Mouse (Mus musculus): ENCODE measurements around the gene Cyb5b.
"Not testable (repeated sequence)": the region's sequence is repeated elsewhere in the genome, so short reads cannot be mapped to it uniquely, and the experiment has no call there.

Cyb5b gene

GRCm38 (mm10) chr8:107150404-107151157, at the start of gene Cyb5b:
Gene Cyb5b (plus strand): TSS chr8:107150640.
- peak; percentile 96 for DNase-seq

GRCm38 (mm10) chr8:107104547-107104946, 45.9 kb upstream of the Cyb5b start:
- peak; percentile 25 for DNase-seq

GRCm38 (mm10) chr8:107108089-107108488, 42.4 kb upstream of the Cyb5b start:
- not testable (repeated sequence) for DNase-seq

GRCm38 (mm10) chr8:107108978-107109720, 41.3 kb upstream of the Cyb5b start:
- no peak for DNase-seq

- no peak for DNase-seq
Observed at GRCm38 (mm10) chr8:107109816-107110435, 40.5 kb upstream of the Cyb5b start.

GRCm38 (mm10) chr8:107110629-107111330, 39.7 kb upstream of the Cyb5b start:
- no peak for DNase-seq

- DNase-seq: no peak
Observed at GRCm38 (mm10) chr8:107111340-107112105, 38.9 kb upstream of the Cyb5b start.

- DNase-seq: no peak
Observed at GRCm38 (mm10) chr8:107113209-107113608, 37.2 kb upstream of the Cyb5b start.

- no peak for DNase-seq
Observed at GRCm38 (mm10) chr8:107114150-107115007, 36.1 kb upstream of the Cyb5b start.

- DNase-seq: no peak
Observed at GRCm38 (mm10) chr8:107115008-107115320, 35.5 kb upstream of the Cyb5b start.

- peak; percentile 73 for DNase-seq
Observed at GRCm38 (mm10) chr8:107116023-107116422, 34.4 kb upstream of the Cyb5b start.

GRCm38 (mm10) chr8:107117019-107117418, 33.4 kb upstream of the Cyb5b start:
- DNase-seq: no peak

- no peak for DNase-seq
Observed at GRCm38 (mm10) chr8:107118803-107119233, 31.6 kb upstream of the Cyb5b start.

GRCm38 (mm10) chr8:107119412-107119811, 31.0 kb upstream of the Cyb5b start:
- no peak for DNase-seq

GRCm38 (mm10) chr8:107120806-107121205, 29.6 kb upstream of the Cyb5b start:
- no peak for DNase-seq

- DNase-seq: no peak
Observed at GRCm38 (mm10) chr8:107121681-107122291, 28.7 kb upstream of the Cyb5b start.

GRCm38 (mm10) chr8:107123063-107123614, 27.3 kb upstream of the Cyb5b start:
- no peak for DNase-seq

GRCm38 (mm10) chr8:107124343-107124742, 26.1 kb upstream of the Cyb5b start:
- DNase-seq: no peak

GRCm38 (mm10) chr8:107129171-107130025, 21.0 kb upstream of the Cyb5b start:
- no peak for DNase-seq

- no peak for DNase-seq
Observed at GRCm38 (mm10) chr8:107130028-107130427, 20.4 kb upstream of the Cyb5b start.

All from cerebellum, adult 11-12 months (tissue).